Mouse (Mus musculus) right cerebral cortex, postnatal 4 days (tissue): ENCODE results near the gene Sema3f.
A peak's percentile ranks its signal among the peaks of the same experiment; 100 is the strongest.

Source experiments
- DNase-seq: peaks from one replicate; pipeline ENCODE4 v3.0.0-alpha.2; 2022

Gene Sema3f

GRCm38 (mm10) chr9:107659551-107659950 is 50.7 kb downstream of the Sema3f start:
- DNase-seq: peak; percentile 55

- DNase-seq: no peak
Observed at GRCm38 (mm10) chr9:107658096-107658495, 52.2 kb downstream of the Sema3f start.

GRCm38 (mm10) chr9:107657144-107657543 is 53.1 kb downstream of the Sema3f start:
- no peak for DNase-seq

GRCm38 (mm10) chr9:107654585-107654984 is 55.7 kb downstream of the Sema3f start:
- no peak for DNase-seq

- no peak for DNase-seq
Observed at GRCm38 (mm10) chr9:107653474-107653873, 56.8 kb downstream of the Sema3f start.

- DNase-seq: peak; percentile 67
Observed at GRCm38 (mm10) chr9:107650708-107651481, 59.4 kb downstream of the Sema3f start.

- no peak for DNase-seq
Observed at GRCm38 (mm10) chr9:107650225-107650624, 60.0 kb downstream of the Sema3f start.

- DNase-seq: no peak
Observed at GRCm38 (mm10) chr9:107648767-107649166, 61.5 kb downstream of the Sema3f start.

GRCm38 (mm10) chr9:107646975-107647374 is 63.3 kb downstream of the Sema3f start:
- DNase-seq: no peak

GRCm38 (mm10) chr9:107645577-107645976 is 64.7 kb downstream of the Sema3f start:
- DNase-seq: peak; percentile 83

- no peak for DNase-seq
Observed at GRCm38 (mm10) chr9:107645153-107645510, 65.1 kb downstream of the Sema3f start.

GRCm38 (mm10) chr9:107644495-107645152 is 65.7 kb downstream of the Sema3f start:
- DNase-seq: peak; percentile 97

GRCm38 (mm10) chr9:107643544-107644214 is 66.6 kb downstream of the Sema3f start:
- DNase-seq: no peak

- DNase-seq: no peak
Observed at GRCm38 (mm10) chr9:107641666-107642065, 68.6 kb downstream of the Sema3f start.

GRCm38 (mm10) chr9:107640257-107640772 is 70.0 kb downstream of the Sema3f start:
- no peak for DNase-seq

GRCm38 (mm10) chr9:107637070-107637469 is 73.2 kb downstream of the Sema3f start:
- DNase-seq: no peak

GRCm38 (mm10) chr9:107635279-107636028 is 74.8 kb downstream of the Sema3f start, which contains the start of gene Gnai2:
Gene Gnai2, minus strand, starts transcription at chr9:107635367.
- peak; percentile 82 for DNase-seq

- DNase-seq: no peak
Observed at GRCm38 (mm10) chr9:107634406-107635278, 75.6 kb downstream of the Sema3f start.

- peak; percentile 40 for DNase-seq
Observed at GRCm38 (mm10) chr9:107633661-107634405, 76.4 kb downstream of the Sema3f start.

- peak; percentile 73 for DNase-seq
Observed at GRCm38 (mm10) chr9:107633091-107633660, 77.1 kb downstream of the Sema3f start.

GRCm38 (mm10) chr9:107632478-107632877 is 77.8 kb downstream of the Sema3f start:
- no peak for DNase-seq
